Mouse (Mus musculus) midbrain, embryonic 11.5 days (tissue): ENCODE measurements at regions not wholly inside any gene's neighbourhood (a gene's known extent, or its start where the extent isn't known, plus 50 kb on each side); places are given as distances from the start of the nearest gene placed in this dataset.
"Not testable (repeated sequence)": the region's sequence is repeated elsewhere in the genome, so short reads cannot be mapped to it uniquely, and the experiment has no call there.

Experiments used
- ATAC-seq: fragments of 200-750 bp; cut with Nextera tagmentation; 2 replicates; pipeline ENCODE4 v1.8.0; 2017; ENCODE audit warnings: moderate TSS enrichment, moderate library complexity; ENCODE audit not compliant: low FRiP score
- DNase-seq: peaks from one replicate; pipeline ENCODE4 v3.0.0; 2015; ENCODE audit warnings: low spot score; ENCODE audit errors: missing footprints
- H3K27ac ChIP-seq: fragments of 300-500 bp; sonication (generic); 2 replicates; pipeline ENCODE4 v1.5.1; 2014; ENCODE audit warnings: low read depth, low read length
- H3K27me3 ChIP-seq: fragments of 300-500 bp; sonication (generic); 2 replicates; pipeline ENCODE4 v1.6.1; 2014; ENCODE audit warnings: mild to moderate bottlenecking, low read length, moderate library complexity, mixed read lengths; ENCODE audit not compliant: control insufficient read depth, insufficient read depth
- H3K36me3 ChIP-seq: fragments of 300-500 bp; sonication (generic); 2 replicates; pipeline ENCODE4 v1.6.1; 2014; ENCODE audit warnings: mild to moderate bottlenecking, low read length, moderate library complexity, mixed read lengths; ENCODE audit not compliant: control insufficient read depth, insufficient read depth
- H3K4me1 ChIP-seq: fragments of 300-500 bp; sonication (generic); 2 replicates; pipeline ENCODE4 v1.6.1; 2014; ENCODE audit warnings: low read length; ENCODE audit not compliant: control insufficient read depth, insufficient read depth
- H3K4me2 ChIP-seq: fragments of 300-500 bp; sonication (generic); 2 replicates; pipeline ENCODE4 v1.6.1; 2014; ENCODE audit warnings: mild to moderate bottlenecking, moderate library complexity
- H3K4me3 ChIP-seq: fragments of 300-500 bp; sonication (generic); 2 replicates; pipeline ENCODE4 v1.5.1; 2014; ENCODE audit warnings: low read depth, low read length
- H3K9ac ChIP-seq: fragments of 300-500 bp; sonication (generic); 2 replicates; pipeline ENCODE4 v1.6.1; 2014; ENCODE audit warnings: low read length
- H3K9me3 ChIP-seq: fragments of 300-500 bp; sonication (generic); 2 replicates; pipeline ENCODE4 v1.6.1; 2016; ENCODE audit warnings: low read length; ENCODE audit not compliant: control insufficient read depth
- WGBS: fragments of 180-500 bp; shearing (Covaris S2); extraction: QIAGEN DNeasy Blood & Tissue Kit; methylation state at CpG from one replicate; pipeline ENCODE4 v1.1.7; 2014; 5-methylcytosine and 5-hydroxymethylcytosine counted together

- H3K4me3 ChIP-seq: no peak overlapping the region
- WGBS: 77% methylated on average over 4 of the region's 4 CpGs
- no peaks in the 10 kb centered on the region for H3K36me3 ChIP-seq
- no peaks in the 10 kb centered on the region for H3K9me3 ChIP-seq
- no peaks in the 10 kb centered on the region; the same call in 1 of the 2 replicates for H3K27me3 ChIP-seq
- DNase-seq: no peak
- H3K4me2 ChIP-seq: no peak overlapping the region
- no peak overlapping the region for H3K9ac ChIP-seq
- no peak overlapping the region for H3K27ac ChIP-seq
- no peak for ATAC-seq
- H3K4me1 ChIP-seq: peaks cover 2% of the 10 kb centered on the region; the same call in 1 of the 2 replicates
Observed at GRCm38 (mm10) chr11:114484668-114484953, 183.7 kb upstream of the Rpl38 start.

- Histone ChIP-seq H3K27me3 (no peaks in the 10 kb centered on the region; the same call in 1 of the 2 replicates), H3K4me1 (peaks cover 2% of the 10 kb centered on the region; the same call in 1 of the 2 replicates), H3K9me3 (no peaks in the 10 kb centered on the region), H3K4me3 (no peak overlapping the region), H3K4me2 (no peak overlapping the region), H3K36me3 (no peaks in the 10 kb centered on the region), H3K9ac (no peak overlapping the region), H3K27ac (no peak overlapping the region)
- WGBS: 74% methylated on average over 12 of the region's 12 CpGs
- ATAC-seq (no peak), DNase-seq (no peak)
Observed at GRCm38 (mm10) chr11:114483823-114484667, 184.3 kb upstream of the Rpl38 start.

- H3K36me3 ChIP-seq, ATAC-seq, H3K4me3 ChIP-seq, H3K27ac ChIP-seq, H3K9ac ChIP-seq, H3K4me2 ChIP-seq, H3K9me3 ChIP-seq, DNase-seq, H3K27me3 ChIP-seq, H3K4me1 ChIP-seq: not testable (repeated sequence)
- 86% methylated on average over 7 of the region's 7 CpGs for WGBS
Observed at GRCm38 (mm10) chr11:114483350-114483749, 185.0 kb upstream of the Rpl38 start.

- ATAC-seq (peak; percentile 45; the same call in 1 of the 2 replicates), DNase-seq (no peak)
- WGBS: 76% methylated on average over 10 of the region's 10 CpGs
- Histone ChIP-seq H3K36me3 (no peaks in the 10 kb centered on the region), H3K9me3 (no peaks in the 10 kb centered on the region), H3K27me3 (no peaks in the 10 kb centered on the region; the same call in 1 of the 2 replicates), H3K4me3 (no peak overlapping the region), H3K9ac (no peak overlapping the region), H3K4me1 (peaks cover 2% of the 10 kb centered on the region; the same call in 1 of the 2 replicates), H3K27ac (no peak overlapping the region), H3K4me2 (no peak overlapping the region)
Observed at GRCm38 (mm10) chr11:114482070-114482469, 186.3 kb upstream of the Rpl38 start.

GRCm38 (mm10) chr11:114481037-114481436 lies 187.3 kb upstream of the Rpl38 start:
- Histone ChIP-seq H3K4me2 (no peak overlapping the region), H3K4me1 (peaks cover 2% of the 10 kb centered on the region; the same call in 1 of the 2 replicates), H3K27ac (no peak overlapping the region), H3K36me3 (no peaks in the 10 kb centered on the region), H3K4me3 (no peak overlapping the region), H3K9me3 (no peaks in the 10 kb centered on the region), H3K9ac (no peak overlapping the region), H3K27me3 (no peaks in the 10 kb centered on the region; the same call in 1 of the 2 replicates)
- 68% methylated on average over 7 of the region's 7 CpGs for WGBS
- no peak for ATAC-seq
- DNase-seq: no peak

GRCm38 (mm10) chr11:114480119-114480540 lies 188.2 kb upstream of the Rpl38 start:
- ATAC-seq: no peak
- DNase-seq: no peak
- no peak overlapping the region for H3K4me3 ChIP-seq
- H3K27me3 ChIP-seq: no peaks in the 10 kb centered on the region; the same call in 1 of the 2 replicates
- WGBS: 66% methylated on average over 8 of the region's 8 CpGs
- H3K9ac ChIP-seq: no peak overlapping the region
- H3K9me3 ChIP-seq: no peaks in the 10 kb centered on the region
- H3K27ac ChIP-seq: no peak overlapping the region
- H3K4me1 ChIP-seq: peaks cover 2% of the 10 kb centered on the region
- H3K36me3 ChIP-seq: no peaks in the 10 kb centered on the region
- no peak overlapping the region for H3K4me2 ChIP-seq

- Histone ChIP-seq H3K9ac (no peak overlapping the region), H3K4me2 (no peak overlapping the region), H3K4me1 (no peaks in the 10 kb centered on the region; the same call in none of the 2 replicates), H3K36me3 (no peaks in the 10 kb centered on the region), H3K9me3 (no peaks in the 10 kb centered on the region), H3K27ac (no peak overlapping the region), H3K4me3 (no peak overlapping the region), H3K27me3 (no peaks in the 10 kb centered on the region)
- WGBS: 16% methylated on average over 7 of the region's 7 CpGs
- no peak for ATAC-seq
- DNase-seq: no peak
Observed at GRCm38 (mm10) chr11:114478736-114479135, 189.6 kb upstream of the Rpl38 start.

GRCm38 (mm10) chr11:114477365-114477764 lies 191.0 kb upstream of the Rpl38 start:
- 76% methylated on average over 3 of the region's 3 CpGs for WGBS
- ATAC-seq: no peak
- no peaks in the 10 kb centered on the region for H3K9me3 ChIP-seq
- no peak overlapping the region for H3K9ac ChIP-seq
- no peak for DNase-seq
- H3K4me2 ChIP-seq: no peak overlapping the region
- no peak overlapping the region for H3K4me3 ChIP-seq
- H3K27me3 ChIP-seq: no peaks in the 10 kb centered on the region
- no peaks in the 10 kb centered on the region for H3K36me3 ChIP-seq
- no peak overlapping the region for H3K27ac ChIP-seq
- peaks cover 10% of the 10 kb centered on the region for H3K4me1 ChIP-seq

GRCm38 (mm10) chr11:114472501-114473260 lies 195.6 kb upstream of the Rpl38 start:
- peak; percentile 74 for ATAC-seq

More at GRCm38 (mm10) chr11:114472501-114473260, 195.6 kb upstream of the Rpl38 start:
- H3K9ac ChIP-seq: 0 out of 2 replicates have a peak overlapping the region, but pooled peaks have one; percentile 4
- peak; percentile 92 for DNase-seq
- 8% methylated on average over 22 of the region's 22 CpGs for WGBS
- no peaks in the 10 kb centered on the region for H3K9me3 ChIP-seq
- H3K27ac ChIP-seq: peak overlapping the region; percentile 40; the same call in 1 of the 2 replicates
- H3K36me3 ChIP-seq: no peaks in the 10 kb centered on the region
- H3K4me3 ChIP-seq: no peak overlapping the region
- H3K27me3 ChIP-seq: peaks cover 2% of the 10 kb centered on the region; the same call in 1 of the 2 replicates
- peaks cover 20% of the 10 kb centered on the region for H3K4me1 ChIP-seq
- peak overlapping the region; percentile 25 for H3K4me2 ChIP-seq
